Mouse (Mus musculus) neutrophil, adult 83 days (primary cell): ENCODE data around the gene Nlrp2. TPM values are rescaled to one million over a fixed set of nuclear protein-coding genes. Genes with fewer than 3 reads are reported as not detected.

Experiments used
- total RNA-seq, 2 experiments: library from RNA; stranded (reverse); gene quantifications; one replicate each; pipeline ENCODE4 v1.2.4; 2023

Nlrp2 gene
- not detected for total RNA-seq

DNA sequence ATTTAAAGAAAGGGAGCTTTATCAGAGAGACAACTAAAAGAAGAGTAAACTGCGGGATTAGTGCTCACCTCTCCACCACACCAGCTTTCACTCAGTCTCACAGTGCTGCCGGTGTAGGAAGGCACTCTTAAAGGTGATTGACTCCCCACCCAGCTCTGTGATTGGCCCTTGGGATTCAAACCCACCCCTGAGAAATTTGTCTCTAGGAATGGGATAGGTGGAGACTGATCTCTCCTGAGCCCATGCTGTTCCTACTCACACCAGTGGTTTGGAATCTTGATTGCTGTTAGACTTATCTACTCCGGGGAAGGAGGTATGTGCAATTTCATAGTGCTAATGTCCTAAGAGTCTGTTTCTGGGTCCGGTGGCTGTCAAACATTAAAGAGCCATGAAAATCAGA, at the start of gene Nlrp2:
TSS of gene Nlrp2 (minus strand) at position 101 of the 400 bp plus-strand sequence.

DNA sequence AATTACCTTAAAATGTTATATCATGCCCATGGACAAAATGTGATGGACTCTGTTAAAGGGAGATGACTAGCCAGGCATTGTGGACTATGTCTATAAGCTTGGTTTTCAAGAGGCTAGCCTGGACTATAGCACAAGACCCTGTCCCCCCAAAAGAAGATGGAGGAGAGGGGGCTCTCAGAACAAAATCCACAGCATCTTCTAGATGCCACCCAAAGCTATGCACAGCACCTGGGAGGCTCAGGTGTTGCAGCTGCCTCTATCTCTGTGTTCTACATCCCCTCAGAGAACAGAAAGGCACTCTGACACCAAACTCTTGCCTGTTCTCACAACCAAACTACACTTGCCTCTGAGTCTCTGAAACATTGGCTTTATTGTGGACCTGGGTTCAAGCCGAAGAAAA, 598 bp downstream of the Nlrp2 start, which contains the start of gene Gm5065:
TSS of gene Gm5065 (plus strand) at position 301 of the 400 bp plus-strand sequence.

Other genes starting within 250 kb of the Nlrp2 start
- gene Rfpl4, start 234.1 kb downstream of the Nlrp2 start, total RNA-seq = not detected
- not detected for gene Rasl2-9, start 225.1 kb downstream of the Nlrp2 start, total RNA-seq
- not detected for gene Vmn1r55, start 201.4 kb downstream of the Nlrp2 start, total RNA-seq
- not detected for gene Vmn1r56, start 154.3 kb downstream of the Nlrp2 start, total RNA-seq
- not detected for gene Vmn1r57, start 132.5 kb downstream of the Nlrp2 start, total RNA-seq
- not detected for gene Gm5065, start 498 bp downstream of the Nlrp2 start, total RNA-seq
- gene Vmn1r58, start 62.4 kb upstream of the Nlrp2 start, total RNA-seq = not detected
- not detected for gene Vmn1r59, start 105.7 kb upstream of the Nlrp2 start, total RNA-seq
- gene Vmn2r28, start 142.9 kb upstream of the Nlrp2 start, total RNA-seq = not detected
- gene Vmn1r60, start 196.3 kb upstream of the Nlrp2 start, total RNA-seq = not detected